ENCODE assay signal across 19 mouse cellular contexts in genomic region chr2:178208186-178208600, GRCm38 (mm10).
DNase-seq lines count a peak whose midpoint lies in the region; ATAC-seq and TF ChIP-seq lines count a peak whose summit lies in the region.
"Had no signal": no experiment of that assay in that cellular context is flagged by ENCODE, and none has a peak within 500 bp of the region (broad histone marks: within the 10 kb centered on the region; RNA-seq: fewer than 3 reads in every experiment).

No protein-coding gene starts in this region.

- no peaks in the 10 kb centered on the region for H3K27me3 ChIP-seq in cerebellum, adult 2 months (ENCODE audit: control insufficient read depth, insufficient read depth, low read length)
- H3K27me3 ChIP-seq in limb, embryonic 13.5 days, result no peaks in the 10 kb centered on the region
- no peaks in the 10 kb centered on the region for H3K27me3 ChIP-seq in limb, embryonic 10.5 days (ENCODE audit: low read depth, poor library complexity, severe bottlenecking)
- H3K27me3 ChIP-seq in heart, embryonic 14.5 days (ENCODE audit: control insufficient read depth, insufficient read depth, low read length), result no peaks in the 10 kb centered on the region
- H3K27me3 ChIP-seq in limb, embryonic 14.5 days (ENCODE audit: control insufficient read depth, insufficient read depth, low read length), result no peaks in the 10 kb centered on the region
- H3K27me3 ChIP-seq: forebrain, embryonic 15.5 days; liver, embryonic 13.5 days; lung, embryonic 15.5 days; midbrain, embryonic 12.5 days had no signal

- 44% methylated on average over 5 of the region's 5 CpGs for WGBS in cerebellum, adult 2 months
- WGBS in limb, embryonic 13.5 days, result 71% methylated on average over 5 of the region's 5 CpGs
- WGBS in limb, embryonic 10.5 days, result 68% methylated on average over 5 of the region's 5 CpGs
- WGBS in heart, embryonic 14.5 days, result 25% methylated on average over 5 of the region's 5 CpGs
- 64% methylated on average over 5 of the region's 5 CpGs for WGBS in limb, embryonic 14.5 days

- H3K4me2 ChIP-seq in limb, embryonic 13.5 days (replicated peaks), result no peak overlapping the region
- H3K4me2 ChIP-seq in heart, embryonic 14.5 days (ENCODE audit: low read length), result no peak overlapping the region
- no peak overlapping the region for H3K4me2 ChIP-seq in limb, embryonic 14.5 days (replicated peaks; ENCODE audit: low read depth, low read length, severe bottlenecking)
- H3K4me2 ChIP-seq: forebrain, embryonic 15.5 days; liver, embryonic 13.5 days; lung, embryonic 15.5 days; midbrain, embryonic 12.5 days had no signal

- H3K4me1 ChIP-seq in cerebellum, adult 2 months (ENCODE audit: control insufficient read depth, insufficient read depth, low read length), result peaks cover 28% of the 10 kb centered on the region
- peaks cover 9% of the 10 kb centered on the region; the same call in 1 of the 2 replicates for H3K4me1 ChIP-seq in limb, embryonic 13.5 days
- peaks cover 10% of the 10 kb centered on the region for H3K4me1 ChIP-seq in limb, embryonic 10.5 days
- peaks cover 11 to 14% of the 10 kb centered on the region in 2 experiments for H3K4me1 ChIP-seq in heart, embryonic 14.5 days (ENCODE audit: control insufficient read depth in 2 of 2, insufficient read depth in 2 of 2, low read length in 2 of 2)
- H3K4me1 ChIP-seq in limb, embryonic 14.5 days (ENCODE audit: control insufficient read depth, insufficient read depth, low read length), result no peaks in the 10 kb centered on the region
- H3K4me1 ChIP-seq: forebrain, embryonic 15.5 days; hindbrain, embryonic 10.5 days; liver, embryonic 13.5 days; lung, embryonic 15.5 days; midbrain, embryonic 12.5 days had no signal

- H3K9me3 ChIP-seq in limb, embryonic 13.5 days, result no peaks in the 10 kb centered on the region; the same call in 1 of the 2 replicates
- H3K9me3 ChIP-seq in limb, embryonic 10.5 days (replicated peaks), result no peaks in the 10 kb centered on the region
- no peaks in the 10 kb centered on the region for H3K9me3 ChIP-seq in heart, embryonic 14.5 days (ENCODE audit: control insufficient read depth, low read length)
- no peaks in the 10 kb centered on the region for H3K9me3 ChIP-seq in limb, embryonic 14.5 days (ENCODE audit: control insufficient read depth, low read length)
- H3K9me3 ChIP-seq: forebrain, embryonic 15.5 days; hindbrain, embryonic 10.5 days; liver, embryonic 13.5 days; lung, embryonic 15.5 days; midbrain, embryonic 12.5 days had no signal

- H3K4me3 ChIP-seq in cerebellum, adult 2 months (replicated peaks; ENCODE audit: insufficient read depth, low read depth, low read length), result no peak overlapping the region
- H3K4me3 ChIP-seq in limb, embryonic 13.5 days, result no peak overlapping the region
- no peak overlapping the region for H3K4me3 ChIP-seq in limb, embryonic 10.5 days
- H3K4me3 ChIP-seq in heart, embryonic 14.5 days (ENCODE audit: control insufficient read depth in 1 of 2, insufficient read depth in 1 of 2, low read depth in 1 of 2, low read length in 2 of 2), result no peak overlapping the region
- no peak overlapping the region for H3K4me3 ChIP-seq in limb, embryonic 14.5 days (replicated peaks; ENCODE audit: low read length)
- H3K4me3 ChIP-seq: forebrain, embryonic 15.5 days; hindbrain, embryonic 10.5 days; liver, embryonic 13.5 days; lung, embryonic 15.5 days; midbrain, embryonic 12.5 days had no signal

- no peak for TF ChIP-seq POLR2A in cerebellum, adult 2 months (IDR thresholded peaks at IDR 0.05; ENCODE audit: borderline replicate concordance, insufficient read depth, low read length)
- TF ChIP-seq POLR2A in limb, embryonic 14.5 days (IDR thresholded peaks at IDR 0.05; ENCODE audit: borderline replicate concordance, extremely low read depth, insufficient read depth, insufficient read length), result no peak

- ATAC-seq in limb, embryonic 13.5 days (ENCODE audit: low FRiP score, low read depth), result 0 out of 2 replicates have a peak, but pooled peaks have one; percentile 34
- ATAC-seq in heart, embryonic 14.5 days (ENCODE audit: insufficient number of reproducible peaks, insufficient read depth, low FRiP score, low read depth), result peak; percentile 60; the same call in 1 of the 2 replicates
- peak; percentile 71 for ATAC-seq in limb, embryonic 14.5 days (ENCODE audit: low FRiP score, low read depth)
- ATAC-seq: CD4-positive, CD25-positive, alpha-beta regulatory T cell, adult 4 months; forebrain, embryonic 15.5 days had no signal

- no peaks in the 10 kb centered on the region for H3K36me3 ChIP-seq in limb, embryonic 13.5 days
- no peaks in the 10 kb centered on the region for H3K36me3 ChIP-seq in limb, embryonic 10.5 days
- H3K36me3 ChIP-seq in heart, embryonic 14.5 days (ENCODE audit: control insufficient read depth, insufficient read depth, low read length), result no peaks in the 10 kb centered on the region
- H3K36me3 ChIP-seq in limb, embryonic 14.5 days (ENCODE audit: control insufficient read depth, insufficient read depth, low read length), result no peaks in the 10 kb centered on the region
- H3K36me3 ChIP-seq: forebrain, embryonic 15.5 days; G1E; hindbrain, embryonic 10.5 days; liver, embryonic 13.5 days; lung, embryonic 15.5 days; midbrain, embryonic 12.5 days had no signal

- peak; percentile 26 to 46 for DNase-seq in cerebellum, adult 2 months
- no peak for DNase-seq in cerebellum, postnatal 10 days
- no peak for DNase-seq in limb, embryonic 10.5 days (ENCODE audit: low spot score)
- no peak for DNase-seq in limb, embryonic 14.5 days (ENCODE audit: low spot score)
- no peak for DNase-seq in right cerebral cortex, postnatal 4 days
- DNase-seq in spleen, postnatal 14 days (ENCODE audit: low spot score in 2 of 2), result no peak
- DNase-seq: cerebellum, postnatal 25 days; kidney, adult 8-10 months; kidney, postnatal 25 days; liver, embryonic 13.5 days had no signal

- H3K9ac ChIP-seq in limb, embryonic 13.5 days, result no peak overlapping the region
- H3K9ac ChIP-seq in heart, embryonic 14.5 days (ENCODE audit: low read length), result no peak overlapping the region
- no peak overlapping the region for H3K9ac ChIP-seq in limb, embryonic 14.5 days (ENCODE audit: low read depth, low read length, severe bottlenecking)
- H3K9ac ChIP-seq: forebrain, embryonic 15.5 days; liver, embryonic 13.5 days; lung, embryonic 15.5 days; midbrain, embryonic 12.5 days had no signal

- no peak overlapping the region for H3K27ac ChIP-seq in cerebellum, adult 2 months (ENCODE audit: insufficient read depth, low read length)
- H3K27ac ChIP-seq in limb, embryonic 13.5 days, result no peak overlapping the region
- no peak overlapping the region for H3K27ac ChIP-seq in limb, embryonic 10.5 days
- peak overlapping the region; percentile 57 to 74 for H3K27ac ChIP-seq in heart, embryonic 14.5 days (replicated peaks in 1 of 2; ENCODE audit: control insufficient read depth in 1 of 2, insufficient read depth in 1 of 2, low read depth in 2 of 2, low read length in 2 of 2)
- H3K27ac ChIP-seq in limb, embryonic 14.5 days (replicated peaks; ENCODE audit: low read depth, low read length), result no peak overlapping the region
- H3K27ac ChIP-seq: forebrain, embryonic 15.5 days; hindbrain, embryonic 10.5 days; liver, embryonic 13.5 days; lung, embryonic 15.5 days; macrophage; midbrain, embryonic 12.5 days had no signal

- TF ChIP-seq CTCF in cerebellum, adult 2 months (IDR thresholded peaks at IDR 0.05; ENCODE audit: borderline replicate concordance, insufficient read depth, low read depth, low read length), result no peak

Comparison
In these comparisons a context has a peak if more than half of its experiments do, and no peak if none do; other contexts are left out.
1. DNase-seq: peak in cerebellum, adult 2 months (2 of 2); none in cerebellum, postnatal 10 days (0 of 2), limb, embryonic 10.5 days (single experiment), limb, embryonic 14.5 days (single experiment), right cerebral cortex, postnatal 4 days (single experiment) and spleen, postnatal 14 days (0 of 2).
2. H3K27ac ChIP-seq: peak in heart, embryonic 14.5 days (2 of 2); none in cerebellum, adult 2 months (single experiment), limb, embryonic 13.5 days (single experiment), limb, embryonic 10.5 days (single experiment) and limb, embryonic 14.5 days (single experiment).
3. Peak in every context shown above with its lines, with median percentiles within 50 percentile points of each other: ATAC-seq.